In genomic region chr11:102399610-102400072, GRCm38 (mm10) we compare ENCODE assay signal across 8 mouse cellular contexts. TPM values are rescaled to one million over a fixed set of nuclear protein-coding genes. Genes with fewer than 3 reads are reported as not detected.
A peak's percentile ranks its signal among the peaks of the same experiment; 100 is the strongest.
DNase-seq lines count a peak whose midpoint lies in the region; ATAC-seq and TF ChIP-seq lines count a peak whose summit lies in the region.

No protein-coding gene starts in this region.

- peak overlapping the region; percentile 51 for H3K4me3 ChIP-seq in erythroblast, embryonic 14.5 days (replicated peaks)
- H3K4me3 ChIP-seq in lung, postnatal 0 days (ENCODE audit: low read depth, low read length): no peak overlapping the region
- H3K4me3 ChIP-seq in hindbrain, embryonic 13.5 days: peak overlapping the region; percentile 12; the same call in 1 of the 2 replicates
- no peak overlapping the region for H3K4me3 ChIP-seq in midbrain, embryonic 14.5 days (replicated peaks; ENCODE audit: low read depth, low read length)

- peaks cover 15% of the 10 kb centered on the region for H3K9me3 ChIP-seq in erythroblast, embryonic 14.5 days (ENCODE audit: control insufficient read depth, low read length)
- no peaks in the 10 kb centered on the region for H3K9me3 ChIP-seq in lung, postnatal 0 days (ENCODE audit: low read length)
- no peaks in the 10 kb centered on the region for H3K9me3 ChIP-seq in hindbrain, embryonic 13.5 days
- no peaks in the 10 kb centered on the region for H3K9me3 ChIP-seq in midbrain, embryonic 14.5 days (ENCODE audit: control insufficient read depth, low read length)

- ATAC-seq in erythroblast, adult 5-6 weeks (replicated peaks; ENCODE audit: low FRiP score, poor library complexity, severe bottlenecking): no peak
- ATAC-seq in lung, postnatal 0 days: no peak
- ATAC-seq in hindbrain, embryonic 13.5 days (ENCODE audit: low FRiP score): no peak
- no peak for ATAC-seq in midbrain, embryonic 14.5 days (ENCODE audit: low FRiP score, low TSS enrichment)

- H3K4me1 ChIP-seq in erythroblast, embryonic 14.5 days (ENCODE audit: control insufficient read depth): peaks cover 69% of the 10 kb centered on the region
- H3K4me1 ChIP-seq in lung, postnatal 0 days (ENCODE audit: insufficient read depth, low read depth, low read length): peaks cover 4% of the 10 kb centered on the region; the same call in 1 of the 2 replicates
- peaks cover 72% of the 10 kb centered on the region for H3K4me1 ChIP-seq in hindbrain, embryonic 13.5 days (replicated peaks)
- H3K4me1 ChIP-seq in midbrain, embryonic 14.5 days (ENCODE audit: control insufficient read depth, insufficient read depth, low read length): peaks cover 44% of the 10 kb centered on the region

- H3K9ac ChIP-seq in lung, postnatal 0 days (replicated peaks; ENCODE audit: low read depth): no peak overlapping the region
- peak overlapping the region; percentile 46 for H3K9ac ChIP-seq in hindbrain, embryonic 13.5 days
- 0 out of 2 replicates have a peak overlapping the region, but pooled peaks have one; percentile 9 for H3K9ac ChIP-seq in midbrain, embryonic 14.5 days (replicated peaks; ENCODE audit: low read length)

- no peak for DNase-seq in lung, postnatal 0 days (ENCODE audit: low spot score)
- no peak for DNase-seq in lung, adult 18-20 months
- DNase-seq in midbrain, embryonic 14.5 days: peak; percentile 59
- no peak for DNase-seq in spleen, postnatal 14 days (ENCODE audit: low spot score in 2 of 2)
- DNase-seq in ovary, adult 18-20 months (ENCODE audit: low spot score): no peak

- peaks cover 76% of the 10 kb centered on the region for H3K27me3 ChIP-seq in erythroblast, embryonic 14.5 days (ENCODE audit: control insufficient read depth)
- H3K27me3 ChIP-seq in lung, postnatal 0 days (replicated peaks; ENCODE audit: insufficient read depth, low read length): peaks cover 21% of the 10 kb centered on the region; the same call in 1 of the 2 replicates
- peaks cover 22% of the 10 kb centered on the region for H3K27me3 ChIP-seq in hindbrain, embryonic 13.5 days
- H3K27me3 ChIP-seq in midbrain, embryonic 14.5 days (ENCODE audit: control insufficient read depth, insufficient read depth, low read length): no peaks in the 10 kb centered on the region; the same call in 1 of the 2 replicates

- H3K36me3 ChIP-seq in erythroblast, embryonic 14.5 days (ENCODE audit: control insufficient read depth): peaks cover 45% of the 10 kb centered on the region
- H3K36me3 ChIP-seq in lung, postnatal 0 days (ENCODE audit: insufficient read depth, low read length): peaks cover 10% of the 10 kb centered on the region
- peaks cover 66% of the 10 kb centered on the region for H3K36me3 ChIP-seq in hindbrain, embryonic 13.5 days
- peaks cover 60% of the 10 kb centered on the region for H3K36me3 ChIP-seq in midbrain, embryonic 14.5 days (ENCODE audit: control insufficient read depth, insufficient read depth, low read length)

- H3K4me2 ChIP-seq in lung, postnatal 0 days (replicated peaks; ENCODE audit: low read depth, low read length): peak overlapping the region; percentile 37
- 0 out of 2 replicates have a peak overlapping the region, but pooled peaks have one; percentile 10 for H3K4me2 ChIP-seq in hindbrain, embryonic 13.5 days
- 0 out of 2 replicates have a peak overlapping the region, but pooled peaks have one; percentile 15 for H3K4me2 ChIP-seq in midbrain, embryonic 14.5 days (ENCODE audit: low read length)

- H3K27ac ChIP-seq in lung, postnatal 0 days (ENCODE audit: low read length): no peak overlapping the region
- H3K27ac ChIP-seq in hindbrain, embryonic 13.5 days: no peak overlapping the region
- H3K27ac ChIP-seq in midbrain, embryonic 14.5 days (replicated peaks; ENCODE audit: low read depth, low read length): no peak overlapping the region

- TF ChIP-seq EP300 in lung, postnatal 0 days (IDR thresholded peaks at IDR 0.05): no peak

- TF ChIP-seq CTCF in lung, postnatal 0 days (IDR thresholded peaks at IDR 0.05): no peak

- WGBS in lung, postnatal 0 days: 3% methylated on average over 28 of the region's 34 CpGs
- 4% methylated on average over 34 of the region's 34 CpGs for WGBS in hindbrain, embryonic 13.5 days
- 7% methylated on average over 34 of the region's 34 CpGs for WGBS in midbrain, embryonic 14.5 days

RNA-seq across cellular contexts. Expression of gene Rundc3a, which starts 6.4 kb away (rescaled TPM):
- 1.8 and 2.1 TPM in 2 replicates for polyA plus RNA-seq in erythroblast, embryonic 14.5 days (2012)
- 3.1 TPM in 1 of 2 replicates, not detected in the other for total RNA-seq in erythroblast, adult 5-6 weeks (2015; ENCODE audit: low replicate concordance)
- 2.7 and 7.5 TPM in 2 replicates for total RNA-seq in erythroblast, adult 5-6 weeks (2017; ENCODE audit: low replicate concordance)
- polyA plus RNA-seq in lung, postnatal 0 days (2015; fragmentation: Nextera tagmentation; extraction: Ambion mirVana): 1.7 and 1.9 TPM in 2 replicates
- 135 and 144 TPM in 2 replicates for polyA plus RNA-seq in hindbrain, embryonic 13.5 days (2015; fragmentation: Nextera tagmentation; extraction: Ambion mirVana)
- 113 and 165 TPM in 2 replicates for polyA plus RNA-seq in midbrain, embryonic 14.5 days (2014; fragmentation: Nextera tagmentation; extraction: Ambion mirVana)

RNA-seq across cellular contexts. Expression of gene Slc25a39, which starts 8.1 kb away (rescaled TPM):
- 579 and 725 TPM in 2 replicates for polyA plus RNA-seq in erythroblast, embryonic 14.5 days (2012)
- total RNA-seq in erythroblast, adult 5-6 weeks (2015; ENCODE audit: low replicate concordance): 461 and 462 TPM in 2 replicates
- total RNA-seq in erythroblast, adult 5-6 weeks (2017; ENCODE audit: low replicate concordance): 236 and 290 TPM in 2 replicates
- 214 TPM in 2 replicates for polyA plus RNA-seq in lung, postnatal 0 days (2015; fragmentation: Nextera tagmentation; extraction: Ambion mirVana)
- polyA plus RNA-seq in hindbrain, embryonic 13.5 days (2015; fragmentation: Nextera tagmentation; extraction: Ambion mirVana): 139 and 147 TPM in 2 replicates
- 132 and 144 TPM in 2 replicates for polyA plus RNA-seq in midbrain, embryonic 14.5 days (2014; fragmentation: Nextera tagmentation; extraction: Ambion mirVana)

RNA-seq across cellular contexts. Expression of gene Grn, which starts 30.5 kb away (rescaled TPM):
- polyA plus RNA-seq in erythroblast, embryonic 14.5 days (2012): 1.8 and 2.6 TPM in 2 replicates
- 85.7 and 90.1 TPM in 2 replicates for total RNA-seq in erythroblast, adult 5-6 weeks (2015; ENCODE audit: low replicate concordance)
- 26.3 and 56.1 TPM in 2 replicates for total RNA-seq in erythroblast, adult 5-6 weeks (2017; ENCODE audit: low replicate concordance)
- 215 and 223 TPM in 2 replicates for polyA plus RNA-seq in lung, postnatal 0 days (2015; fragmentation: Nextera tagmentation; extraction: Ambion mirVana)
- polyA plus RNA-seq in hindbrain, embryonic 13.5 days (2015; fragmentation: Nextera tagmentation; extraction: Ambion mirVana): 76.5 and 77.3 TPM in 2 replicates
- 33.1 and 45.5 TPM in 2 replicates for polyA plus RNA-seq in midbrain, embryonic 14.5 days (2014; fragmentation: Nextera tagmentation; extraction: Ambion mirVana)

RNA-seq across cellular contexts. Expression of gene Slc4a1, which starts 33.6 kb away (rescaled TPM):
- polyA plus RNA-seq in erythroblast, embryonic 14.5 days (2012): 575 and 672 TPM in 2 replicates
- 4,977 and 5,433 TPM in 2 replicates for total RNA-seq in erythroblast, adult 5-6 weeks (2015; ENCODE audit: low replicate concordance)
- 6,454 and 7,565 TPM in 2 replicates for total RNA-seq in erythroblast, adult 5-6 weeks (2017; ENCODE audit: low replicate concordance)
- 9.7 and 9.8 TPM in 2 replicates for polyA plus RNA-seq in lung, postnatal 0 days (2015; fragmentation: Nextera tagmentation; extraction: Ambion mirVana)
- 4.4 and 5.0 TPM in 2 replicates for polyA plus RNA-seq in hindbrain, embryonic 13.5 days (2015; fragmentation: Nextera tagmentation; extraction: Ambion mirVana)
- 0.51 and 2.3 TPM in 2 replicates for polyA plus RNA-seq in midbrain, embryonic 14.5 days (2014; fragmentation: Nextera tagmentation; extraction: Ambion mirVana)

RNA-seq across cellular contexts. Expression of gene Fam171a2, which starts 47.8 kb away (rescaled TPM):
- 0.01 and 0.02 TPM in 2 replicates for polyA plus RNA-seq in erythroblast, embryonic 14.5 days (2012)
- total RNA-seq in erythroblast, adult 5-6 weeks (2015; ENCODE audit: low replicate concordance): not detected in 2 replicates
- not detected in 2 replicates for total RNA-seq in erythroblast, adult 5-6 weeks (2017; ENCODE audit: low replicate concordance)
- 3.2 and 3.4 TPM in 2 replicates for polyA plus RNA-seq in lung, postnatal 0 days (2015; fragmentation: Nextera tagmentation; extraction: Ambion mirVana)
- 15.9 and 17.1 TPM in 2 replicates for polyA plus RNA-seq in hindbrain, embryonic 13.5 days (2015; fragmentation: Nextera tagmentation; extraction: Ambion mirVana)
- polyA plus RNA-seq in midbrain, embryonic 14.5 days (2014; fragmentation: Nextera tagmentation; extraction: Ambion mirVana): 28.6 and 50.4 TPM in 2 replicates

Comparison
In these comparisons a context has a peak if more than half of its experiments do, and no peak if none do; other contexts are left out.
1. H3K4me3 ChIP-seq: peak in erythroblast, embryonic 14.5 days (single experiment) and hindbrain, embryonic 13.5 days (single experiment); none in lung, postnatal 0 days (single experiment) and midbrain, embryonic 14.5 days (single experiment).
2. RNA of gene Rundc3a, which starts 6.4 kb away (polyA plus RNA-seq): 135 to 144 TPM in hindbrain, embryonic 13.5 days and 113 to 165 TPM in midbrain, embryonic 14.5 days; 1.8 to 2.1 TPM in erythroblast, embryonic 14.5 days and 1.7 to 1.9 TPM in lung, postnatal 0 days; every median in the first group is over 10 times any median in the second.
3. Peak in every context shown above with its lines, with median percentiles within 50 percentile points of each other: H3K4me2 ChIP-seq.